Comparison of ENCODE assay signal across 16 mouse cellular contexts in genomic region chr3:34745181-34745736, GRCm38 (mm10).
"Had no signal": no experiment of that assay in that cellular context is flagged by ENCODE, and none has a peak within 500 bp of the region (broad histone marks: within the 10 kb centered on the region; RNA-seq: fewer than 3 reads in every experiment).

No protein-coding gene starts in this region.

- H3K27me3 ChIP-seq: lung, embryonic 15.5 days; megakaryocyte, embryonic 14.5 days; midbrain, embryonic 12.5 days; midbrain, embryonic 15.5 days; neural tube, embryonic 12.5 days; stomach, embryonic 15.5 days had no signal

- DNase-seq: liver, postnatal 0 days; lung, adult 2 months; lung, postnatal 14 days; lung, postnatal 36 days; right cerebral cortex, postnatal 14 days; thymus, adult 2 months; thymus, postnatal 25 days; thymus, postnatal 4 days had no signal

- H3K27ac ChIP-seq: lung, embryonic 15.5 days; macrophage; midbrain, embryonic 12.5 days; midbrain, embryonic 15.5 days; neural tube, embryonic 12.5 days; stomach, embryonic 15.5 days; stomach, postnatal 0 days had no signal

- H3K36me3 ChIP-seq: lung, embryonic 15.5 days; midbrain, embryonic 12.5 days; midbrain, embryonic 15.5 days; neural tube, embryonic 12.5 days; stomach, embryonic 15.5 days had no signal

- H3K4me1 ChIP-seq: lung, embryonic 15.5 days; megakaryocyte, embryonic 14.5 days; midbrain, embryonic 12.5 days; midbrain, embryonic 15.5 days; stomach, embryonic 15.5 days had no signal

- H3K9ac ChIP-seq: liver, postnatal 0 days; lung, embryonic 15.5 days; midbrain, embryonic 12.5 days; midbrain, embryonic 15.5 days; neural tube, embryonic 12.5 days; stomach, embryonic 15.5 days had no signal

- H3K4me3 ChIP-seq: lung, embryonic 15.5 days; megakaryocyte, embryonic 14.5 days; midbrain, embryonic 12.5 days; midbrain, embryonic 15.5 days; neural tube, embryonic 12.5 days; stomach, embryonic 15.5 days had no signal

- H3K9me3 ChIP-seq: lung, embryonic 15.5 days; midbrain, embryonic 12.5 days; midbrain, embryonic 15.5 days; neural tube, embryonic 12.5 days; stomach, embryonic 15.5 days had no signal
